Mouse (Mus musculus): ENCODE data around the gene Gnb3. TPM values are rescaled to one million over a fixed set of nuclear protein-coding genes. Genes with fewer than 3 reads are reported as not detected.
"Not testable (repeated sequence)": the region's sequence is repeated elsewhere in the genome, so short reads cannot be mapped to it uniquely, and the experiment has no call there.

The Gnb3 gene
- polyA plus RNA-seq, 1 experiment from 2014 or later, result 0.92 TPM

DNA sequence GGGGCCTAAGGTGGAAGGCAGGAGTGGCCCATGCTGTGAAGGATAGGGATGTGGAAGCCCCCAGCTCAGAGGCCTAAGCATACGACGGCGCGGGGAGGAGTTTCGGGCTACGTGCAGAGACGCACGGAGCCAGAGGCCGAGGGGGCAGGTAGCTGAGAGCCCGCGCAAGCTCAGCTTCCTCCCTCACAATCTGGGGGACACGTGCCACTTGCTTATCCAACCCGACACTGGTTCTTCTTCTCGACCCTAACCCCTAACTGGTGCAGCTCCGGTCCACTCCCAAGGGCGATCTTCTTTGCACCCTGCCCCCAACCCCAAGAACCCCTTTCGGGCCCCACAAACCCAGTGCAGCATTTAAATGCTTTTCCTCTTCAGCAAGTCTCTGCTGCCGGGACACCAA, 26.6 kb downstream of the Gnb3 start:
- H3K27me3 ChIP-seq, result no peaks in the 10 kb centered on the region
- peaks cover 41% of the 10 kb centered on the region for H3K4me1 ChIP-seq
- under 1% methylated on average over 18 of the region's 18 CpGs for WGBS
- H3K4me3 ChIP-seq, result peak overlapping the region; percentile 69
- peak; percentile 69 for ATAC-seq (ENCODE audit: low FRiP score)
- peaks cover 49% of the 10 kb centered on the region for H3K36me3 ChIP-seq
- H3K9ac ChIP-seq, result peak overlapping the region; percentile 79
- H3K9me3 ChIP-seq (replicated peaks), result no peaks in the 10 kb centered on the region
- H3K4me2 ChIP-seq (replicated peaks), result peak overlapping the region; percentile 89
- H3K27ac ChIP-seq, result peak overlapping the region; percentile 84

DNA sequence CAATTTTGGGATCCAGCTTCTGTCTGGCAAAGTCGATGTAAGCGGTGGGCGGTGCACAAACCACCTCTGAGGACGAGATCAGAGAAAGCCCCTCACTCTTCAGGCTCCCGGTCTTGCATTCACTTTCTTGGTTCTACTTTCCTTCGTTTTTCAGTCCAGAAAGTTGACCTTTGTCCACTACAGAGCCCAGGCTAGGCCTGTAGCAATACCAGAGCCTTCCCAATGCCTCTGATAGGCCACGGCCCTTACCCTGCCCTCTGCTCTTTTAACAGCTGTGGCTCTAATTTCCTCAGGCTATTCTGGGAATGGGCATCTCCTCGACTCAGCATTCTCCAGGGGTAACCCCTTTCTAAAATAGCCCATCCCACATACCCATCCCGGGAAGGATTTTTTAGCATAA, 27.2 kb downstream of the Gnb3 start:
- no peak for ATAC-seq (ENCODE audit: low FRiP score)
- H3K27ac ChIP-seq, result peak overlapping the region; percentile 84
- WGBS, result 15% methylated on average over 9 of the region's 9 CpGs

GRCm38 (mm10) chr6:124811701-124812560, 28.1 kb downstream of the Gnb3 start:
- ATAC-seq (ENCODE audit: low FRiP score), result no peak
- Histone ChIP-seq H3K27me3 (no peaks in the 10 kb centered on the region), H3K27ac (peak overlapping the region; percentile 7; the same call in 1 of the 2 replicates), H3K4me1 (peaks cover 46% of the 10 kb centered on the region), H3K36me3 (peaks cover 33% of the 10 kb centered on the region), H3K4me2 (replicated peaks) (peak overlapping the region; percentile 89), H3K4me3 (peak overlapping the region; percentile 69), H3K9me3 (replicated peaks) (no peaks in the 10 kb centered on the region), H3K9ac (peak overlapping the region; percentile 79; the same call in 1 of the 2 replicates)
- 86% methylated on average over 24 of the region's 24 CpGs for WGBS

More for the DNA sequence above, 27.2 kb downstream of the Gnb3 start:
- Histone ChIP-seq H3K9me3 (replicated peaks) (no peaks in the 10 kb centered on the region), H3K4me2 (replicated peaks) (peak overlapping the region; percentile 89), H3K36me3 (peaks cover 43% of the 10 kb centered on the region), H3K9ac (peak overlapping the region; percentile 79), H3K4me3 (peak overlapping the region; percentile 69), H3K27me3 (no peaks in the 10 kb centered on the region), H3K4me1 (peaks cover 46% of the 10 kb centered on the region)

GRCm38 (mm10) chr6:124811403-124811665, 28.7 kb downstream of the Gnb3 start:
- no peak for ATAC-seq (ENCODE audit: low FRiP score)
- H3K9ac ChIP-seq, result no peak overlapping the region
- no peaks in the 10 kb centered on the region for H3K9me3 ChIP-seq (replicated peaks)
- H3K27ac ChIP-seq, result no peak overlapping the region
- 81% methylated on average over 4 of the region's 4 CpGs for WGBS
- peaks cover 28% of the 10 kb centered on the region for H3K36me3 ChIP-seq
- no peak overlapping the region for H3K4me2 ChIP-seq (replicated peaks)
- no peaks in the 10 kb centered on the region for H3K27me3 ChIP-seq
- peaks cover 48% of the 10 kb centered on the region for H3K4me1 ChIP-seq
- no peak overlapping the region for H3K4me3 ChIP-seq

- peaks cover 52% of the 10 kb centered on the region for H3K4me1 ChIP-seq
- not testable (repeated sequence) for H3K27me3 ChIP-seq
- WGBS, result 89% methylated on average over 11 of the region's 11 CpGs
Observed at GRCm38 (mm10) chr6:124810566-124811402, 29.3 kb downstream of the Gnb3 start.

DNA sequence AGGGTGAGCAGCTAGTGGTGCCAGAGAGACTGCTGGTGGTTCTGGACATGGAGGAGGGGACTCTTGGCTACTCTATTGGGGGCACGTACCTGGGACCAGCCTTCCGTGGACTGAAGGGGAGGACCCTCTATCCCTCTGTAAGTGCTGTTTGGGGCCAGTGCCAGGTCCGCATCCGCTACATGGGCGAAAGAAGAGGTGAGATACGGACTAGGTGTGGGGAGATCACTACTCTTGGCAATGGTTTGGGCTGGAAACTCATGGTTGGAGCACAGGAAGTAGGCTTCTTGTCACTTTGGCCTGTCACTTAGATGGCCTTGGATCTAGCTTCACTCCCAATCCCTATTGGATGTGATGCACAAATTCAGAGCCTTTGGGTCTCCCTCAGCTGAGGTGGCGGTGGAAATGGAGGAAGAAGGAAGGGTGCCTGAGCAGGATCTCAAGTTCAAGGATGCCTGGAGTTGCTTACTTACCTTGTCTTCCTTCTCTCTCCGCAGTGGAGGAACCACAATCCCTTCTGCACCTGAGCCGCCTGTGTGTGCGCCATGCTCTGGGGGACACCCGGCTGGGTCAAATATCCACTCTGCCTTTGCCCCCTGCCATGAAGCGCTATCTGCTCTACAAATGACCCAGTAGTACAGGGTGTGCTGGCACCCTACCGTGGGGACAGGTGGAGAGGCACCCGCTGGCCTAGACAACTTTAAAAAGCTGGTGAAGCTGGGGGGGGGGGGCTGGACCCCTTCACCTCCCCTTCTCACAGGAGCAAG, 30.1 kb downstream of the Gnb3 start:
- Histone ChIP-seq H3K4me1 (peaks cover 57% of the 10 kb centered on the region), H3K9ac (peak overlapping the region; percentile 63), H3K9me3 (replicated peaks) (no peaks in the 10 kb centered on the region), H3K4me3 (peak overlapping the region; percentile 54), H3K27me3 (no peaks in the 10 kb centered on the region), H3K4me2 (replicated peaks) (peak overlapping the region; percentile 89), H3K27ac (peak overlapping the region; percentile 87), H3K36me3 (peaks cover 15% of the 10 kb centered on the region)
- peak; percentile 2; the same call in 1 of the 2 replicates for ATAC-seq (ENCODE audit: low FRiP score)
- 41% methylated on average over 14 of the region's 14 CpGs for WGBS

More at GRCm38 (mm10) chr6:124810566-124811402, 29.3 kb downstream of the Gnb3 start:
- H3K27ac ChIP-seq; H3K9ac ChIP-seq; H3K4me2 ChIP-seq (replicated peaks); H3K9me3 ChIP-seq (replicated peaks); ATAC-seq (ENCODE audit: low FRiP score); H3K4me3 ChIP-seq: not testable (repeated sequence)
- H3K36me3 ChIP-seq, result peaks cover 22% of the 10 kb centered on the region

- peak overlapping the region; percentile 87 for H3K27ac ChIP-seq
- H3K4me2 ChIP-seq (replicated peaks), result peak overlapping the region; percentile 89
- peak overlapping the region; percentile 63 for H3K9ac ChIP-seq
- WGBS, result under 1% methylated on average over 35 of the region's 35 CpGs
- H3K4me3 ChIP-seq, result peak overlapping the region; percentile 54
- peak; percentile 18 for ATAC-seq (ENCODE audit: low FRiP score)
- H3K9me3 ChIP-seq (replicated peaks), result no peaks in the 10 kb centered on the region
- H3K27me3 ChIP-seq, result no peaks in the 10 kb centered on the region
- peaks cover 49% of the 10 kb centered on the region for H3K4me1 ChIP-seq
- H3K36me3 ChIP-seq, result peaks cover 14% of the 10 kb centered on the region
Observed at GRCm38 (mm10) chr6:124809052-124809774, 30.9 kb downstream of the Gnb3 start.

DNA sequence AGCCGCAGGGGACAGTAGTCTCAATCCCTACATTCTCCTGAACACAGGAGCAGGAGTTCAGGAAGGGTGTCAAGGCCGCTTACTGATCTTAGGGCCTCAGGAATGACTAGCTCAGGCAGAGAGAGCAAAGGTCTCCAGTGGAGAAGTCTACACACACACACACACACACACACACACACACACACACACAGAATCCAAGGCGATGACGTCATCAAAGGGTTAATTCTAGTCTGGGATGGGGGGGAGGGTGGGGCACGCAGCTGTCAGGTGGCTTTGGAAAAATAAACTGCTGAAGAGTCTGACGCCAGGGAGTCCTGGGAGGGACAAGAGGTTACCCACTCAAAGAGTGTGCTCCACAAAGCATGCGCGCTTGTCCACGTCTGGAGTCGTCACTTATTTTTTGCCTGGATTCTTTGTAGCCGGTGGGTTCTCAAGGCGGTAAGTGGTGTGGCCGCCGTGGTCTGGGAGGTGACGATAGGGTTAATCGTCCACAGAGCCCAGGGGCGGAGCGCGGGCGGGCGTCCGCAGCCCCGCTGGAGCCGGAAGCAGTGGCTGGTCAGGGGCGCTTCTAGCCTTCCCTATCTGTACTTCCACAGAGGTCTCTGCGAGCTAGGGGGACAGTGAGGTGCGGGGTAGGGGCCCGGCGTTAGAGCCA, 31.6 kb downstream of the Gnb3 start, which contains the start of gene Spsb2:
Gene Spsb2 (plus strand): TSS at position 304 of the 655 bp plus-strand sequence.
- peak within 1 kb of the TSS; percentile 63 for H3K9ac ChIP-seq
- H3K9me3 ChIP-seq (replicated peaks), result no peaks in the 10 kb centered on the region
- ATAC-seq (ENCODE audit: low FRiP score), result peak; percentile 29
- H3K27me3 ChIP-seq, result no peaks in the 10 kb centered on the region
- peak within 1 kb of the TSS; percentile 87 for H3K27ac ChIP-seq
- H3K4me2 ChIP-seq (replicated peaks), result peak within 1 kb of the TSS; percentile 89
- H3K36me3 ChIP-seq, result peaks cover 14% of the 10 kb centered on the region
- peak within 1 kb of the TSS; percentile 54 for H3K4me3 ChIP-seq
- peaks cover 48% of the 10 kb centered on the region for H3K4me1 ChIP-seq
- WGBS, result 4% methylated on average over 29 of the region's 29 CpGs

GRCm38 (mm10) chr6:124807986-124808357, 32.1 kb downstream of the Gnb3 start:
- H3K4me2 ChIP-seq (replicated peaks), result peak overlapping the region; percentile 89
- H3K4me1 ChIP-seq, result peaks cover 46% of the 10 kb centered on the region
- peak overlapping the region; percentile 54 for H3K4me3 ChIP-seq
- peaks cover 14% of the 10 kb centered on the region for H3K36me3 ChIP-seq
- peak overlapping the region; percentile 87; the same call in 1 of the 2 replicates for H3K27ac ChIP-seq
- no peaks in the 10 kb centered on the region for H3K27me3 ChIP-seq
- H3K9me3 ChIP-seq (replicated peaks), result no peaks in the 10 kb centered on the region
- 90% methylated on average over 6 of the region's 6 CpGs for WGBS
- ATAC-seq (ENCODE audit: low FRiP score), result no peak
- peak overlapping the region; percentile 63; the same call in 1 of the 2 replicates for H3K9ac ChIP-seq

- peaks cover 40% of the 10 kb centered on the region for H3K4me1 ChIP-seq
- ATAC-seq (ENCODE audit: low FRiP score), result no peak
- H3K27me3 ChIP-seq, result no peaks in the 10 kb centered on the region
- H3K27ac ChIP-seq, result no peak overlapping the region
- H3K4me3 ChIP-seq, result no peak overlapping the region
- H3K4me2 ChIP-seq (replicated peaks), result no peak overlapping the region
- H3K9me3 ChIP-seq (replicated peaks), result no peaks in the 10 kb centered on the region
- peaks cover 14% of the 10 kb centered on the region for H3K36me3 ChIP-seq
- 94% methylated on average over 4 of the region's 4 CpGs for WGBS
- H3K9ac ChIP-seq, result no peak overlapping the region
Observed at GRCm38 (mm10) chr6:124807366-124807765, 32.7 kb downstream of the Gnb3 start.
